Mouse (Mus musculus) lung, adult 2 months (tissue): ENCODE results near the gene Gucy2c.

Source experiments
- CTCF ChIP-seq: fragments of 200-500 bp; IDR thresholded peaks from 2 replicates; pipeline ENCODE4 v1.5.1; 2011; ENCODE audit warnings: mild to moderate bottlenecking, low read length, control low read depth; ENCODE audit not compliant: insufficient read depth
- POLR2A ChIP-seq: fragments of 200-500 bp; IDR thresholded peaks from 2 replicates; pipeline ENCODE4 v1.6.1; 2011; ENCODE audit warnings: low read depth, mild to moderate bottlenecking, control low read depth, low read length, borderline replicate concordance; ENCODE audit errors: extremely low read depth

DNA sequence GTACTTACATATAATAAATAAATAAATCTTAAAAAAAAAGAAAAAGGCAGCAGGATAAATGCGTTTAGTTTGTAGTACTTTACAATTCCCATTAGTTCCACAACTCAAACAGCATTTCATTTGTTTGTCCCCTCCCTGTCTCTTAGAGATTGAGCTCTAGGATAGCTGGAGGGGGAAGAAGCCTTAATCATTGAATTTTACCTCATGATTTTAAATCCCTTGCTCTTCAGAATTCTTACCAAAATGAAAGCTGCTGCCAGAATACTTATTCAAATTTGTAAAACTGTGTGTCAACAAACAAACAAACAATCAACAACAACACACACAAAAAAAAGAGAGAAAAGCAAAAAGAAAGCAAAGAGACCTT, 23.8 kb upstream of the Gucy2c start:
- TF ChIP-seq CTCF (no peak), POLR2A (no peak)
